Mouse (Mus musculus) stomach, postnatal 0 days (tissue): ENCODE data around the gene Hist1h1a.

Experiments
- CTCF ChIP-seq: IDR thresholded peaks from 2 replicates; pipeline ENCODE4 v1.5.1; 2016; ENCODE audit warnings: antibody characterized with exemption, low read depth, mild to moderate bottlenecking, moderate library complexity
- EP300 ChIP-seq: optimal IDR thresholded peaks from 2 replicates; pipeline ENCODE3; 2016; ENCODE audit warnings: antibody characterized with exemption

GRCm38 (mm10) chr13:23772561-23773313, 9.3 kb downstream of the Hist1h1a start:
- TF ChIP-seq CTCF (no peak), EP300 (no peak)
